Mouse (Mus musculus) spleen, adult 2 months (tissue): ENCODE measurements around the gene Fastk.

ENCODE experiments used
- CTCF ChIP-seq: fragments of 200-500 bp; IDR thresholded peaks from 2 replicates; pipeline ENCODE4 v1.5.1; 2011; ENCODE audit warnings: mild to moderate bottlenecking, inconsistent platforms; ENCODE audit not compliant: insufficient read depth, insufficient read length, insufficient replicate concordance; ENCODE audit errors: extremely low read depth
- POLR2A ChIP-seq: fragments of 200-500 bp; IDR thresholded peaks from 2 replicates; pipeline ENCODE4 v1.6.1; 2011; ENCODE audit warnings: low read depth, low read length, inconsistent platforms

DNA sequence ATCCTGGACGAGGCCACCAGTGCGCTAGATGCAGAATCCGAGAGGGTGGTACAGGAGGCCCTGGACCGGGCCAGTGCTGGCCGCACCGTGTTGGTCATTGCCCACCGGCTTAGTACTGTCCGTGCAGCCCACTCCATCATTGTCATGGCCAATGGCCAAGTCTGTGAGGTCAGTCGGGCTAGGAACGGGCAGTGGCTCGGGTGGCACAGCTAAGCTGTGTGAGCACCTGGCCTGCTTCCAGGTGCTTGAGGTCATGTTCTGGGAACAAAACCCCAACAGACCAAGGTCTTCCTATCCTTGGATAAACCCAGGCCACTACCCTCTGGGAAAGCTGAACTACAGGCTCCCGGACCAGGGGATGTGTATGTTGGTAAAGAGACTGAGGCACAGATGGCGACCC lies 36.4 kb downstream of the Fastk start:
- TF ChIP-seq POLR2A (no peak), CTCF (no peak)
